Mouse (Mus musculus) heart, embryonic 12.5 days (tissue): Measurements from ENCODE around the gene Fsd1. TPM values are rescaled to one million over a fixed set of nuclear protein-coding genes. Genes with fewer than 3 reads are reported as not detected.
A peak's percentile ranks its signal among the peaks of the same experiment; 100 is the strongest.

Source experiments
- ATAC-seq: fragments of 200-750 bp; cut with Nextera tagmentation; 2 replicates; pipeline ENCODE4 v1.8.0; 2017; ENCODE audit warnings: moderate TSS enrichment, moderate library complexity; ENCODE audit not compliant: insufficient number of reproducible peaks, low FRiP score
- H3K27ac ChIP-seq: fragments of 300-500 bp; sonication (generic); 2 replicates; pipeline ENCODE4 v1.5.1; 2016; ENCODE audit warnings: mild to moderate bottlenecking, moderate library complexity; ENCODE audit not compliant: poor library complexity, severe bottlenecking
- H3K27me3 ChIP-seq: fragments of 300-500 bp; sonication (generic); replicated peaks from 2 replicates; pipeline ENCODE4 v1.6.1; 2016; ENCODE audit warnings: mild to moderate bottlenecking, moderate library complexity
- H3K36me3 ChIP-seq: fragments of 300-500 bp; sonication (generic); 2 replicates; pipeline ENCODE4 v1.6.1; 2016; ENCODE audit warnings: mild to moderate bottlenecking, moderate library complexity
- H3K4me1 ChIP-seq: fragments of 300-500 bp; sonication (generic); replicated peaks from 2 replicates; pipeline ENCODE4 v1.6.1; 2016; ENCODE audit warnings: mild to moderate bottlenecking
- H3K4me2 ChIP-seq: fragments of 300-500 bp; sonication (generic); 2 replicates; pipeline ENCODE4 v1.6.1; 2016; ENCODE audit warnings: mild to moderate bottlenecking, moderate library complexity
- H3K4me3 ChIP-seq: fragments of 300-500 bp; sonication (generic); 2 replicates; pipeline ENCODE4 v1.5.1; 2016; ENCODE audit warnings: mild to moderate bottlenecking
- H3K9ac ChIP-seq: fragments of 300-500 bp; sonication (generic); 2 replicates; pipeline ENCODE4 v1.6.1; 2016; ENCODE audit warnings: mild to moderate bottlenecking, moderate library complexity
- H3K9me3 ChIP-seq: fragments of 300-500 bp; sonication (generic); replicated peaks from 2 replicates; pipeline ENCODE4 v1.6.1; 2016; ENCODE audit warnings: mild to moderate bottlenecking, moderate library complexity
- WGBS: fragments of 180-500 bp; shearing (Covaris S2); methylation state at CpG from one replicate; pipeline ENCODE4 v1.1.7; 2016; 5-methylcytosine and 5-hydroxymethylcytosine counted together
- polyA plus RNA-seq: library from polyadenylated mRNA; unstranded; fragments of >200 nt; fragmentation: Nextera tagmentation; extraction: Ambion mirVana; gene quantifications from 2 replicates; pipeline ENCODE4 v1.2.1, GENCODE M21; 2016

Gene Fsd1
- polyA plus RNA-seq, 1 experiment from 2014 or later = 5.6 TPM

GRCm38 (mm10) chr17:55963171-55963570 is 23.1 kb upstream of the Fsd1 start:
- 74% methylated on average over 14 of the region's 14 CpGs for WGBS

DNA sequence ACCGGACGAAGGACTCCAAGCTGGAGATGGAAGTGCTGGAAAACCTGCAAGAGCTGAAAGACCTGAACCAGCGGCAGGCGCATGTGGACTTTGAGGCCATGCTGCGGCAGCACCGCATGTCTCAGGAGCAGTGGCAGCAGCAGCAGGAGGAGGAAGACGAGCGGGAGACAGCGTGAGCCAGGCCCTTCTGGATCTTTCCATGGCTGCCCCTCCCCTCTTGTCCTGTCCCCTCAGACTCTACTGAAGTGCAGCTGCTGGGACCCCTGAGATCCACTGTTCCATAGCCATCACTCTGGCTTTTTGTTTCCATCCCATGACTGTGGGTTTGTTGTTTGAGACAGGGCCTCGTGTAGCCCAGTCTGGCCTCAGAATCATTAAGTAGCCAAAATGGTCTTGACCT is 21.8 kb upstream of the Fsd1 start:
- Histone ChIP-seq H3K4me3 (no peak overlapping the region), H3K9ac (no peak overlapping the region), H3K27me3 (no peaks in the 10 kb centered on the region), H3K9me3 (no peaks in the 10 kb centered on the region), H3K4me2 (no peak overlapping the region), H3K4me1 (peaks cover 31% of the 10 kb centered on the region), H3K27ac (no peak overlapping the region), H3K36me3 (peaks cover 58% of the 10 kb centered on the region)
- 92% methylated on average over 10 of the region's 10 CpGs for WGBS
- ATAC-seq = no peak

More at GRCm38 (mm10) chr17:55963171-55963570, 23.1 kb upstream of the Fsd1 start:
- Histone ChIP-seq H3K27ac (no peak overlapping the region), H3K9ac (no peak overlapping the region), H3K4me1 (peaks cover 27% of the 10 kb centered on the region), H3K36me3 (peaks cover 58% of the 10 kb centered on the region), H3K4me3 (no peak overlapping the region), H3K9me3 (no peaks in the 10 kb centered on the region), H3K27me3 (no peaks in the 10 kb centered on the region), H3K4me2 (no peak overlapping the region)
- no peak for ATAC-seq

DNA sequence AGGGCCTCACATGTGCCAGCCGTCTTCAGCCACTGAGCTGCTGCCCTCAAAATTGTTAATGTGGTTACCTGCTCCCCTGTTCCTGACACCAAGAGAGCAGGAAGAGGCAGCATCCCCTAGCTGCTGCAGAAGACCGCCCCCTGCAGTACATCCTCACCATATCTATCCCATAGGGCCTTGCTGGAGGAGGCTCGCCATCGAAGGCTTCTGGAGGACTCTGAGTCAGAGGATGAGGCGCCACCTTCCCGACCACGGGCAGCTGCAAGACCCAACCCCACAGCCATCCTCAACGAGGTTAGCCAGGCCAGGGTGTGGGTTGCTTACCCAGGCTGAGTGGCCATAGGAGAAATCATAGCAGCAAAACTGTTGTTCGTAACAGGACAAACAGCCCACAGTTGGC is 21.3 kb upstream of the Fsd1 start:
- no peak overlapping the region for H3K4me2 ChIP-seq
- H3K4me1 ChIP-seq = peaks cover 30% of the 10 kb centered on the region
- no peak overlapping the region for H3K4me3 ChIP-seq
- no peak for ATAC-seq
- 80% methylated on average over 9 of the region's 9 CpGs for WGBS
- H3K27me3 ChIP-seq = no peaks in the 10 kb centered on the region
- H3K36me3 ChIP-seq = peaks cover 58% of the 10 kb centered on the region
- no peak overlapping the region for H3K27ac ChIP-seq
- H3K9ac ChIP-seq = no peak overlapping the region
- no peaks in the 10 kb centered on the region for H3K9me3 ChIP-seq

DNA sequence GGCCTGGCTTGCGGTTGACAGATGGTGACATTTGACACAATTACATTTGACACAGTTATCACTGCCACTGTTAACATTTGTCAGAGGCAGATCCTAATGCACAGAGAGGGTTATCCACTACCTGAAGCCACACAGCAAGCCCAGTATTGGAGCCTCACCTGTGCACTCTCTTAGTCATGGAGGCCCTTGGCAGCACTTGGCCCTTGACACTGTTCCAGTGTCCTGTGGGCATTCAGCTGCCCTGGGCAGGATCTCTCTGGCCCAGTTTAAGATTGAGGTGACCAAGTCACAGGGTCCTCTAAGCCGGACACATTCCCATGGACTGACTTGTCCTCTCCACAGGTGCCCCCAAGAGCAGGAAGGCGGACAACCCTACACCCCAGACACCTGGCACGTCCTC is 19.1 kb upstream of the Fsd1 start:
- no peak overlapping the region for H3K27ac ChIP-seq
- H3K27me3 ChIP-seq = peaks cover 12% of the 10 kb centered on the region
- H3K4me2 ChIP-seq = no peak overlapping the region
- peaks cover 43% of the 10 kb centered on the region for H3K4me1 ChIP-seq
- peaks cover 44% of the 10 kb centered on the region for H3K36me3 ChIP-seq
- no peak for ATAC-seq
- no peak overlapping the region for H3K4me3 ChIP-seq
- H3K9ac ChIP-seq = 0 out of 2 replicates have a peak overlapping the region, but pooled peaks have one; percentile 18
- no peaks in the 10 kb centered on the region for H3K9me3 ChIP-seq
- 86% methylated on average over 4 of the region's 4 CpGs for WGBS

DNA sequence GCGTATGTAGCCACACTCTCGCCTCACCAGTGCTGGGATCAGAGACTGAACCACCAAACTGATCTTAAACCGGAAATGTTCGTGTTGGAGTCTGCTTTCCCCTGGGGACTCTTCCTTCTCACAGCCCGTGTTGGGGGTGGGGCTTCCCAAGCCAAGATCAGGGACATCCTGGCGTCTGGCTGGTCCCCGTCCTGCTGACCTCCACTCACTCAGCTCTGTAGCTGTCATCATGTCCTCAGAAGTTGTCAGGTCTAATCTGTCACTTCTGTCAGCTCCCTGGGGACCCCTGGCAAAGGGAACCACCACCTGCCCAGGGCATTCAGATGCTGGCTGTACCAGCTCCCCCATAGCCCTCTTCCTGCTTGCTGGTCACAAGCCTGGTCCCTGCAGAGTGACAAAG is 18.1 kb upstream of the Fsd1 start:
- H3K4me3 ChIP-seq = no peak overlapping the region
- H3K9me3 ChIP-seq = no peaks in the 10 kb centered on the region
- peaks cover 22% of the 10 kb centered on the region for H3K27me3 ChIP-seq
- peaks cover 41% of the 10 kb centered on the region for H3K36me3 ChIP-seq
- ATAC-seq = no peak
- H3K9ac ChIP-seq = peak overlapping the region; percentile 18; the same call in 1 of the 2 replicates
- peaks cover 40% of the 10 kb centered on the region for H3K4me1 ChIP-seq
- no peak overlapping the region for H3K4me2 ChIP-seq
- no peak overlapping the region for H3K27ac ChIP-seq
- WGBS = 28% methylated on average over 7 of the region's 7 CpGs

GRCm38 (mm10) chr17:55969560-55969959 is 16.7 kb upstream of the Fsd1 start:
- H3K9ac ChIP-seq = no peak overlapping the region
- peaks cover 32% of the 10 kb centered on the region for H3K36me3 ChIP-seq
- no peak overlapping the region for H3K27ac ChIP-seq
- 0 out of 2 replicates have a peak overlapping the region, but pooled peaks have one; percentile 5 for H3K4me2 ChIP-seq
- no peak for ATAC-seq
- peaks cover 37% of the 10 kb centered on the region for H3K4me1 ChIP-seq
- peaks cover 30% of the 10 kb centered on the region for H3K27me3 ChIP-seq
- 35% methylated on average over 14 of the region's 14 CpGs for WGBS
- no peaks in the 10 kb centered on the region for H3K9me3 ChIP-seq
- H3K4me3 ChIP-seq = no peak overlapping the region

DNA sequence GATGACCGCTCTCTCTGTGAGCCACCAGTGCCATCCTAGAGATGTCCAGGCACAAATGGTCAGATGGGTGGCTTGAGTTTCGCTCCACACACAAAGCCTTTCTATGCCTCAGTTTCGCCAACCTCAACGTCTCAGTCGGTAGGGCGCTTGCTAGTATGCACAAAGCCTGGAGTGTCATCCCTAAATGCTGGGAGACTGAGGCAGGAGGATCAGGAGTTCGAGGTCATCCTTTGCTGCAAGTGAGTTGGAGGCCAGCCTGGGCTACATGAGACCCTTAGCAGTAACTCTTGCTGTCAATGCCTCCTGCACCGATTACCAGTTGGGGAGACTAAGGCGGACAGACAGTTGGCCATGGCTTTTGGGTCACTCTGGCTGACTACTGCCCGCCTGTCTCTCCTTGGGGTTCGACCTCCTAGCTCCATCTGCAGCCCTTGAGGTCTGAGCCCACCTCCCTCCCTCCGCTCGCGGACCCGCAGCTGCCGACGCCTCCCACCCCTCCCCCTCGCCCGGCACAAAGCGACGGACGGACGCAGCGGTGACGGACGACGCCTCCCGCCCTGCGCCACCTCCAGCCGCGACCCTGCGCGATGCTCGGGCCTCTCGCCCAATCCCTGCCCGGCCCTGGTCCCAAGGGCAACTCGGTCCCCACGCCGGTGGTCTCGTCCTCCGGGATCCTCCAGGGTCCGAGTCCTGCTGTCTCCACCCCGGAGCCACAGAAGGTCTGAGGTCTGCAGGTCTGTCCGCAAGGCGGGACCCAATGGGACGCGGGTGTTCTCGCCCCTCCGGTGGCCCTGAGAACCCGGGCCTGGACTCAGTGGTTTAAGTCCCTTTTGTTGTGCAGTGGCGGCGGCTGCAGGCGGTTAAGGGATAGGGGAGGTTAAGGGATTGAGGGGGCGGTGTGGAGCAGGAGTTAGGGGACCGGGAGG is 16.1 kb upstream of the Fsd1 start, which contains the start of gene Shd:
Gene Shd (plus strand): TSS at position 502 of the 926 bp plus-strand sequence.
- WGBS = 9% methylated on average over 54 of the region's 55 CpGs

DNA sequence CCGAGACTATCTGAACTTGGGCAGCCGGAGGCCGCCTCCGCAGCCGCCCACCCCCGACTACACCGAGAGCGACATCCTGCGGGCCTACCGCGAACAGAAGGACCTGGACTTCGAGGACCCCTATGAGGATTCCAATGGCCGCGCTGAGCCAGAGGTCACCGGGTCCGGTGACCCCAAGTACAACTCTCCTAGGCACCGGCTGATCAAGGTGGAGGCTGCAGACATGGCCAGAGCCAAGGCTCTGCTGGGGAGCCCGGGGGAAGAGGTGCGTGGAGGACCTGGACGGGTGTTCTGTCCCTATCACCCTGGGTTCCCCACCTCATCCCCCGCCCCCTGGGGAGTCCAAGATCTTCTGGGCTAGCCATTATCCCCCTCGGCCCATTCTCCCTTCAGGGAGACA is 14.9 kb upstream of the Fsd1 start:
- 28% methylated on average over 22 of the region's 22 CpGs for WGBS

More for the DNA sequence above, 16.1 kb upstream of the Fsd1 start, which contains the start of gene Shd:
- Histone ChIP-seq H3K27me3 (peaks cover 30% of the 10 kb centered on the region), H3K4me2 (peak within 1 kb of the TSS; percentile 96), H3K27ac (no peak within 1 kb of the TSS), H3K36me3 (peaks cover 25% of the 10 kb centered on the region), H3K4me1 (peaks cover 37% of the 10 kb centered on the region), H3K9me3 (no peaks in the 10 kb centered on the region), H3K9ac (peak within 1 kb of the TSS; percentile 76), H3K4me3 (peak within 1 kb of the TSS; percentile 58)
- ATAC-seq = peak; percentile 54; the same call in 1 of the 2 replicates

GRCm38 (mm10) chr17:55976255-55976862 is 9.9 kb upstream of the Fsd1 start:
- peaks cover 23% of the 10 kb centered on the region for H3K27me3 ChIP-seq
- no peak overlapping the region for H3K4me3 ChIP-seq
- no peaks in the 10 kb centered on the region for H3K9me3 ChIP-seq
- H3K27ac ChIP-seq = no peak overlapping the region
- peak; percentile 57 for ATAC-seq
- WGBS = 19% methylated on average over 13 of the region's 13 CpGs
- H3K9ac ChIP-seq = no peak overlapping the region
- H3K4me1 ChIP-seq = peaks cover 9% of the 10 kb centered on the region; the same call in 1 of the 2 replicates
- peak overlapping the region; percentile 23; the same call in 1 of the 2 replicates for H3K4me2 ChIP-seq
- no peaks in the 10 kb centered on the region for H3K36me3 ChIP-seq

More for the DNA sequence above, 14.9 kb upstream of the Fsd1 start:
- ATAC-seq = no peak
- Histone ChIP-seq H3K27ac (no peak overlapping the region), H3K4me1 (peaks cover 39% of the 10 kb centered on the region), H3K9me3 (no peaks in the 10 kb centered on the region), H3K27me3 (peaks cover 30% of the 10 kb centered on the region), H3K9ac (peak overlapping the region; percentile 76), H3K4me2 (peak overlapping the region; percentile 96), H3K36me3 (peaks cover 15% of the 10 kb centered on the region), H3K4me3 (peak overlapping the region; percentile 58)

DNA sequence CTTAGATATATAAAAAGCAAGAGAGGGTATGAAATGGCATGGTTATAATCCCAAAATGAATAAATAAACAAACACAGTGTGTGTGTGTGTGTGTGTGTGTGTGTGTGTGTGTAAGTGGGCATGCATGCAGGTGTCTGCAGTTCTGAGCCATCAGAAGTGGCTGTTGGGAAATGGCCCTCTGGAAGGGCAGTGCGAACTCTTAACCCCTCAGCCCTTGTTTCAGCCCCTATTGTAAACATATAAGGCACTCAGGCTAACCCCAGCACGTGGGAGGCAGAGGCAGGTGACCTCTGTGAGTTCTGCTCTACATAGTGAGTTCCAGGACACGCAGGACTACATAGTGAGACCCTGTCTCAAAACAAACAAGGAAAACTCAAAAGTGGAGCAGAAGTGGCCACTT is 9.0 kb upstream of the Fsd1 start:
- Histone ChIP-seq H3K9me3 (no peaks in the 10 kb centered on the region), H3K4me3 (no peak overlapping the region), H3K27me3 (peaks cover 16% of the 10 kb centered on the region), H3K9ac (no peak overlapping the region), H3K27ac (no peak overlapping the region), H3K36me3 (no peaks in the 10 kb centered on the region), H3K4me2 (no peak overlapping the region), H3K4me1 (peaks cover 6% of the 10 kb centered on the region; the same call in 1 of the 2 replicates)
- 52% methylated on average over 3 of the region's 3 CpGs for WGBS
- ATAC-seq = no peak

DNA sequence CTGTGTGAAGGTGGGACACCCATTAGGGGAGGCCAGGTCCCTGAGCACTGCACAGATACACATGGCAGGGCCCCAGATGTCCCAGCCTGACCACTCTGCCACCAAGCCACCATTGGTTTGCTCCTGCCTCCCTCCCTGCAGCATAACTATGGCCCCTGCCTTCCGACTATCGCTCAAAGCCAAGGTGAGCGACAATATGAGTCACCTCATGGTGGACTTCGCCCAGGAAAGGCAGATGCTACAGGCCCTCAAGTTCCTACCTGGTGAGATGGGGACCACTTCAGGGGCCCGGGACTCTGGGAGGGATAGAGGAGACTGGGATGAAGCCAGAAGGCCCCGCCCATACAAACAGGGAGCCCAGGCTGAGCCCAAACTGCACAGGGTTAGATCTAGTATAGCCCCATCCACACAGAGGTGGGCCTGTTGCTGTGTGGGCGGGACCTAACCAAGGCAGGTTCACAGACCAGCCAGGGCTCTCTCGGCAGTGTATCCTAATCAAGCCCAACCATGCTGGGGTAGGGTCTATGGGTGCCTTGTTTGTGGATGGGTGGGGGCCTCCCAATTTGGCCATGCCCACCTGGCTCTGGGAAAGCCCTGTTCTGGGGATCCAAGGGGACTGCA is 4.1 kb downstream of the Fsd1 start:
- Histone ChIP-seq H3K27ac (no peak overlapping the region), H3K4me3 (no peak overlapping the region), H3K36me3 (no peaks in the 10 kb centered on the region), H3K4me1 (no peaks in the 10 kb centered on the region), H3K4me2 (no peak overlapping the region), H3K9me3 (no peaks in the 10 kb centered on the region), H3K27me3 (peaks cover 33% of the 10 kb centered on the region), H3K9ac (no peak overlapping the region)
- 73% methylated on average over 8 of the region's 8 CpGs for WGBS
- peak; percentile 19; the same call in 1 of the 2 replicates for ATAC-seq
